In genomic region chr6:54802348-54802747, GRCm38 (mm10) we compare ENCODE assay signal across 10 mouse cellular contexts. TPM values are rescaled to one million over a fixed set of nuclear protein-coding genes. Genes with fewer than 3 reads are reported as not detected.
DNase-seq lines count a peak whose midpoint lies in the region; ATAC-seq and TF ChIP-seq lines count a peak whose summit lies in the region.
"Had no signal": no experiment of that assay in that cellular context is flagged by ENCODE, and none has a peak within 500 bp of the region (broad histone marks: within the 10 kb centered on the region; RNA-seq: fewer than 3 reads in every experiment).

No protein-coding gene starts in this region.

- peak overlapping the region; percentile 87 for H3K27ac ChIP-seq in forebrain, embryonic 15.5 days (replicated peaks)
- no peak overlapping the region for H3K27ac ChIP-seq in forebrain, embryonic 12.5 days
- no peak overlapping the region for H3K27ac ChIP-seq in lung, postnatal 0 days (ENCODE audit: low read length)
- 0 out of 2 replicates have a peak overlapping the region, but pooled peaks have one; percentile 17 for H3K27ac ChIP-seq in stomach, embryonic 15.5 days
- H3K27ac ChIP-seq: liver, embryonic 14.5 days had no signal

- no peak overlapping the region for H3K4me3 ChIP-seq in forebrain, embryonic 15.5 days
- H3K4me3 ChIP-seq in forebrain, embryonic 12.5 days (replicated peaks) = no peak overlapping the region
- H3K4me3 ChIP-seq in lung, postnatal 0 days (ENCODE audit: low read depth, low read length) = no peak overlapping the region
- no peak overlapping the region for H3K4me3 ChIP-seq in stomach, embryonic 15.5 days (replicated peaks)

- H3K4me1 ChIP-seq in forebrain, embryonic 15.5 days = peaks cover 14% of the 10 kb centered on the region
- H3K4me1 ChIP-seq in forebrain, embryonic 12.5 days = no peaks in the 10 kb centered on the region
- no peaks in the 10 kb centered on the region for H3K4me1 ChIP-seq in lung, postnatal 0 days (ENCODE audit: insufficient read depth, low read depth, low read length)
- H3K4me1 ChIP-seq in stomach, embryonic 15.5 days = peaks cover 11% of the 10 kb centered on the region; the same call in 1 of the 2 replicates

- H3K27me3 ChIP-seq in forebrain, embryonic 15.5 days = no peaks in the 10 kb centered on the region
- no peaks in the 10 kb centered on the region for H3K27me3 ChIP-seq in forebrain, embryonic 12.5 days
- H3K27me3 ChIP-seq in lung, postnatal 0 days (replicated peaks; ENCODE audit: insufficient read depth, low read length) = no peaks in the 10 kb centered on the region
- no peaks in the 10 kb centered on the region for H3K27me3 ChIP-seq in stomach, embryonic 15.5 days (replicated peaks)

- H3K9ac ChIP-seq in forebrain, embryonic 15.5 days (replicated peaks) = no peak overlapping the region
- H3K9ac ChIP-seq in forebrain, embryonic 12.5 days = no peak overlapping the region
- no peak overlapping the region for H3K9ac ChIP-seq in lung, postnatal 0 days (replicated peaks; ENCODE audit: low read depth)
- no peak overlapping the region for H3K9ac ChIP-seq in stomach, embryonic 15.5 days
- H3K9ac ChIP-seq: liver, embryonic 14.5 days had no signal

- H3K36me3 ChIP-seq in forebrain, embryonic 15.5 days = no peaks in the 10 kb centered on the region
- H3K36me3 ChIP-seq in forebrain, embryonic 12.5 days (replicated peaks) = no peaks in the 10 kb centered on the region
- no peaks in the 10 kb centered on the region for H3K36me3 ChIP-seq in lung, postnatal 0 days (ENCODE audit: insufficient read depth, low read length)
- no peaks in the 10 kb centered on the region for H3K36me3 ChIP-seq in stomach, embryonic 15.5 days

- no peak for TF ChIP-seq CTCF in lung, postnatal 0 days (IDR thresholded peaks at IDR 0.05)

- 45% methylated on average over 8 of the region's 8 CpGs for WGBS in forebrain, embryonic 15.5 days
- 68% methylated on average over 8 of the region's 8 CpGs for WGBS in forebrain, embryonic 12.5 days
- WGBS in lung, postnatal 0 days = 34% methylated on average over 8 of the region's 8 CpGs
- WGBS in stomach, embryonic 15.5 days = 38% methylated on average over 8 of the region's 8 CpGs

- ATAC-seq in forebrain, embryonic 15.5 days (replicated peaks) = peak; percentile 93
- ATAC-seq in forebrain, embryonic 12.5 days (ENCODE audit: low FRiP score) = no peak
- no peak for ATAC-seq in lung, postnatal 0 days
- ATAC-seq in stomach, embryonic 15.5 days (ENCODE audit: insufficient read depth, low FRiP score, low read depth) = no peak

- DNase-seq in lung, postnatal 0 days (ENCODE audit: low spot score) = peak; percentile 35
- DNase-seq in lung, postnatal 25 days (ENCODE audit: low spot score) = no peak
- DNase-seq in cerebellum, postnatal 36 days = peak; percentile 50 to 56
- no peak for DNase-seq in natural killer cell, adult 2 months (ENCODE audit: low spot score in 2 of 2)
- no peak for DNase-seq in c-Kit-positive CD71-positive TER-119-positive erythroid progenitor cells, embryonic 14.5 days (ENCODE audit: low spot score)
- DNase-seq: gastrocnemius, postnatal 36 days had no signal

- no peak for TF ChIP-seq EP300 in lung, postnatal 0 days (IDR thresholded peaks at IDR 0.05)

- H3K4me2 ChIP-seq in forebrain, embryonic 15.5 days (replicated peaks) = no peak overlapping the region
- no peak overlapping the region for H3K4me2 ChIP-seq in forebrain, embryonic 12.5 days
- no peak overlapping the region for H3K4me2 ChIP-seq in lung, postnatal 0 days (replicated peaks; ENCODE audit: low read depth, low read length)
- H3K4me2 ChIP-seq in stomach, embryonic 15.5 days = peak overlapping the region; percentile 16; the same call in 1 of the 2 replicates

- peaks cover 8% of the 10 kb centered on the region; the same call in 1 of the 2 replicates for H3K9me3 ChIP-seq in forebrain, embryonic 15.5 days
- 0 out of 2 replicates have a peak, but pooled peaks cover 4% of the 10 kb centered on the region for H3K9me3 ChIP-seq in forebrain, embryonic 12.5 days
- no peaks in the 10 kb centered on the region for H3K9me3 ChIP-seq in lung, postnatal 0 days (ENCODE audit: low read length)
- no peaks in the 10 kb centered on the region for H3K9me3 ChIP-seq in stomach, embryonic 15.5 days

RNA-seq across cellular contexts. Expression of gene Znrf2, which starts 14.4 kb away (rescaled TPM):
- polyA plus RNA-seq in forebrain, embryonic 15.5 days (2015; fragmentation: Nextera tagmentation; extraction: Ambion mirVana) = 18.4 and 22.0 TPM in 2 replicates
- 5.4 and 5.6 TPM in 2 replicates for polyA plus RNA-seq in forebrain, embryonic 12.5 days (2016; fragmentation: Nextera tagmentation; extraction: Ambion mirVana)
- polyA plus RNA-seq in lung, postnatal 0 days (2015; fragmentation: Nextera tagmentation; extraction: Ambion mirVana) = 4.6 and 5.7 TPM in 2 replicates
- 4.3 and 5.3 TPM in 2 replicates for polyA plus RNA-seq in stomach, embryonic 15.5 days (2015; fragmentation: Nextera tagmentation; extraction: Ambion mirVana)

Comparison
In these comparisons a context has a peak if more than half of its experiments do, and no peak if none do; other contexts are left out.
1. H3K27ac ChIP-seq: peak in forebrain, embryonic 15.5 days (single experiment) and stomach, embryonic 15.5 days (single experiment); none in forebrain, embryonic 12.5 days (single experiment) and lung, postnatal 0 days (single experiment).
2. DNase-seq: peak in lung, postnatal 0 days (single experiment) and cerebellum, postnatal 36 days (2 of 2); none in lung, postnatal 25 days (single experiment), natural killer cell, adult 2 months (0 of 2) and c-Kit-positive CD71-positive TER-119-positive erythroid progenitor cells, embryonic 14.5 days (single experiment).